ENCODE assay signal across 8 mouse cellular contexts in genomic region chr1:52799056-52799726, GRCm38 (mm10). TPM values are rescaled to one million over a fixed set of nuclear protein-coding genes. Genes with fewer than 3 reads are reported as not detected.
DNase-seq lines count a peak whose midpoint lies in the region; ATAC-seq and TF ChIP-seq lines count a peak whose summit lies in the region.

No protein-coding gene starts in this region.

- no peak overlapping the region for H3K4me3 ChIP-seq in cerebellum, adult 2 months (replicated peaks; ENCODE audit: insufficient read depth, low read depth, low read length)
- no peak overlapping the region for H3K4me3 ChIP-seq in midbrain, embryonic 14.5 days (replicated peaks; ENCODE audit: low read depth, low read length)
- H3K4me3 ChIP-seq in midbrain, postnatal 0 days (ENCODE audit: low read depth, low read length) = no peak overlapping the region
- peak overlapping the region; percentile 11; the same call in 1 of the 2 replicates for H3K4me3 ChIP-seq in heart, postnatal 0 days (ENCODE audit: low read depth, low read length)
- no peak overlapping the region for H3K4me3 ChIP-seq in stomach, embryonic 14.5 days (ENCODE audit: low read depth, low read length)
- no peak overlapping the region for H3K4me3 ChIP-seq in forebrain, embryonic 16.5 days (replicated peaks; ENCODE audit: low read length)

- ATAC-seq in midbrain, embryonic 14.5 days (ENCODE audit: low FRiP score, low TSS enrichment) = no peak
- no peak for ATAC-seq in midbrain, postnatal 0 days (ENCODE audit: low FRiP score)
- peak; percentile 61 for ATAC-seq in heart, postnatal 0 days (ENCODE audit: insufficient read depth, low read depth)
- ATAC-seq in stomach, embryonic 14.5 days (ENCODE audit: insufficient number of reproducible peaks, insufficient read depth, low FRiP score, low read depth) = no peak
- no peak for ATAC-seq in forebrain, embryonic 16.5 days

- TF ChIP-seq EP300 in heart, postnatal 0 days (IDR thresholded peaks at IDR 0.05; ENCODE audit: low read depth) = no peak

- 60% methylated on average over 10 of the region's 10 CpGs for WGBS in cerebellum, adult 2 months
- 79% methylated on average over 10 of the region's 10 CpGs for WGBS in midbrain, embryonic 14.5 days
- WGBS in midbrain, postnatal 0 days = 70% methylated on average over 10 of the region's 10 CpGs
- WGBS in heart, postnatal 0 days = 33% methylated on average over 10 of the region's 10 CpGs
- WGBS in stomach, embryonic 14.5 days = 36% methylated on average over 10 of the region's 10 CpGs
- WGBS in forebrain, embryonic 16.5 days = 74% methylated on average over 10 of the region's 10 CpGs

- DNase-seq in cerebellum, adult 2 months = peak; percentile 40 to 47
- DNase-seq in cerebellum, adult 9-11 months = no peak
- peak; percentile 1 for DNase-seq in midbrain, embryonic 14.5 days
- no peak for DNase-seq in midbrain, postnatal 0 days (ENCODE audit: low spot score)
- peak; percentile 48 for DNase-seq in heart, postnatal 0 days (ENCODE audit: low spot score)
- peak; percentile 22 for DNase-seq in lung, postnatal 10 days

- H3K4me1 ChIP-seq in cerebellum, adult 2 months (ENCODE audit: control insufficient read depth, insufficient read depth, low read length) = peaks cover 13% of the 10 kb centered on the region
- no peaks in the 10 kb centered on the region for H3K4me1 ChIP-seq in midbrain, embryonic 14.5 days (ENCODE audit: control insufficient read depth, insufficient read depth, low read length)
- H3K4me1 ChIP-seq in midbrain, postnatal 0 days (ENCODE audit: insufficient read depth, low read length) = no peaks in the 10 kb centered on the region
- peaks cover 18% of the 10 kb centered on the region for H3K4me1 ChIP-seq in heart, postnatal 0 days (ENCODE audit: control insufficient read depth, insufficient read depth)
- peaks cover 6% of the 10 kb centered on the region; the same call in 1 of the 2 replicates for H3K4me1 ChIP-seq in stomach, embryonic 14.5 days (ENCODE audit: control insufficient read depth, insufficient read depth, low read length)
- peaks cover 5% of the 10 kb centered on the region for H3K4me1 ChIP-seq in forebrain, embryonic 16.5 days (replicated peaks; ENCODE audit: control insufficient read depth, insufficient read depth, low read length)

- no peaks in the 10 kb centered on the region for H3K27me3 ChIP-seq in cerebellum, adult 2 months (ENCODE audit: control insufficient read depth, insufficient read depth, low read length)
- no peaks in the 10 kb centered on the region for H3K27me3 ChIP-seq in midbrain, embryonic 14.5 days (ENCODE audit: control insufficient read depth, insufficient read depth, low read length)
- no peaks in the 10 kb centered on the region for H3K27me3 ChIP-seq in midbrain, postnatal 0 days (ENCODE audit: insufficient read depth, low read length)
- H3K27me3 ChIP-seq in heart, postnatal 0 days (ENCODE audit: control insufficient read depth, insufficient read depth, low read length) = no peaks in the 10 kb centered on the region
- no peaks in the 10 kb centered on the region for H3K27me3 ChIP-seq in stomach, embryonic 14.5 days (ENCODE audit: control insufficient read depth, insufficient read depth, low read length)
- no peaks in the 10 kb centered on the region for H3K27me3 ChIP-seq in forebrain, embryonic 16.5 days (replicated peaks; ENCODE audit: control insufficient read depth, insufficient read depth, low read length)

- no peak overlapping the region for H3K9ac ChIP-seq in midbrain, embryonic 14.5 days (replicated peaks; ENCODE audit: low read length)
- H3K9ac ChIP-seq in midbrain, postnatal 0 days (replicated peaks; ENCODE audit: low read length, poor library complexity, severe bottlenecking) = no peak overlapping the region
- H3K9ac ChIP-seq in heart, postnatal 0 days (replicated peaks; ENCODE audit: low read depth, low read length) = no peak overlapping the region
- H3K9ac ChIP-seq in stomach, embryonic 14.5 days (replicated peaks; ENCODE audit: low read depth, low read length) = no peak overlapping the region
- no peak overlapping the region for H3K9ac ChIP-seq in forebrain, embryonic 16.5 days (replicated peaks; ENCODE audit: low read depth, low read length)

- H3K36me3 ChIP-seq in midbrain, embryonic 14.5 days (ENCODE audit: control insufficient read depth, insufficient read depth, low read length) = peaks cover 7% of the 10 kb centered on the region; the same call in 1 of the 2 replicates
- H3K36me3 ChIP-seq in midbrain, postnatal 0 days (ENCODE audit: insufficient read depth, low read length) = peaks cover 13% of the 10 kb centered on the region; the same call in 1 of the 2 replicates
- H3K36me3 ChIP-seq in heart, postnatal 0 days (replicated peaks; ENCODE audit: control insufficient read depth, insufficient read depth, low read length) = peaks cover 8% of the 10 kb centered on the region
- H3K36me3 ChIP-seq in stomach, embryonic 14.5 days (ENCODE audit: control insufficient read depth, insufficient read depth, low read length) = no peaks in the 10 kb centered on the region; the same call in 1 of the 2 replicates
- no peaks in the 10 kb centered on the region for H3K36me3 ChIP-seq in forebrain, embryonic 16.5 days (ENCODE audit: control insufficient read depth, insufficient read depth)

- TF ChIP-seq CTCF in cerebellum, adult 2 months (IDR thresholded peaks at IDR 0.05; ENCODE audit: borderline replicate concordance, insufficient read depth, low read depth, low read length) = no peak
- TF ChIP-seq CTCF in midbrain, postnatal 0 days (IDR thresholded peaks at IDR 0.05) = no peak
- TF ChIP-seq CTCF in heart, postnatal 0 days (IDR thresholded peaks at IDR 0.05; ENCODE audit: low read depth) = no peak

- no peak for TF ChIP-seq POLR2A in cerebellum, adult 2 months (IDR thresholded peaks at IDR 0.05; ENCODE audit: borderline replicate concordance, insufficient read depth, low read length)

- no peaks in the 10 kb centered on the region for H3K9me3 ChIP-seq in midbrain, embryonic 14.5 days (ENCODE audit: control insufficient read depth, low read length)
- no peaks in the 10 kb centered on the region for H3K9me3 ChIP-seq in midbrain, postnatal 0 days (ENCODE audit: low read length)
- no peaks in the 10 kb centered on the region for H3K9me3 ChIP-seq in heart, postnatal 0 days (replicated peaks; ENCODE audit: control insufficient read depth, low read length)
- H3K9me3 ChIP-seq in stomach, embryonic 14.5 days (ENCODE audit: control insufficient read depth, low read depth, low read length) = no peaks in the 10 kb centered on the region
- H3K9me3 ChIP-seq in forebrain, embryonic 16.5 days (ENCODE audit: control insufficient read depth, low read length) = no peaks in the 10 kb centered on the region

- H3K4me2 ChIP-seq in midbrain, embryonic 14.5 days (ENCODE audit: low read length) = no peak overlapping the region
- H3K4me2 ChIP-seq in midbrain, postnatal 0 days (ENCODE audit: low read depth, low read length, poor library complexity, severe bottlenecking) = no peak overlapping the region
- peak overlapping the region; percentile 53 for H3K4me2 ChIP-seq in heart, postnatal 0 days (ENCODE audit: low read depth, low read length)
- H3K4me2 ChIP-seq in stomach, embryonic 14.5 days (replicated peaks; ENCODE audit: low read depth, low read length) = no peak overlapping the region
- no peak overlapping the region for H3K4me2 ChIP-seq in forebrain, embryonic 16.5 days (ENCODE audit: low read length)

- no peak overlapping the region for H3K27ac ChIP-seq in cerebellum, adult 2 months (ENCODE audit: insufficient read depth, low read length)
- no peak overlapping the region for H3K27ac ChIP-seq in midbrain, embryonic 14.5 days (replicated peaks; ENCODE audit: low read depth, low read length)
- H3K27ac ChIP-seq in midbrain, postnatal 0 days (ENCODE audit: low read depth, low read length) = no peak overlapping the region
- H3K27ac ChIP-seq in heart, postnatal 0 days (ENCODE audit: low read depth) = peak overlapping the region; percentile 71
- peak overlapping the region; percentile 44 for H3K27ac ChIP-seq in stomach, embryonic 14.5 days (ENCODE audit: low read length)
- no peak overlapping the region for H3K27ac ChIP-seq in forebrain, embryonic 16.5 days (ENCODE audit: low read length)

RNA-seq across cellular contexts. Expression of gene Inpp1, which starts 18.3 kb away (rescaled TPM):
- polyA plus RNA-seq in cerebellum, adult 2 months (2012; rRNA removed) = 43.9 and 51.8 TPM in 2 replicates
- 22.6 and 28.2 TPM in 2 replicates for polyA plus RNA-seq in midbrain, embryonic 14.5 days (2014; fragmentation: Nextera tagmentation; extraction: Ambion mirVana)
- 43.0 and 49.8 TPM in 2 replicates for total RNA-seq in midbrain, postnatal 0 days (2014; rRNA removed)
- polyA plus RNA-seq in midbrain, postnatal 0 days (2015; fragmentation: Nextera tagmentation; extraction: Ambion mirVana) = 45.8 and 46.8 TPM in 2 replicates
- 17.1 and 17.7 TPM in 2 replicates for total RNA-seq in heart, postnatal 0 days (2014; rRNA removed; ENCODE audit: low replicate concordance)
- polyA plus RNA-seq in heart, postnatal 0 days (2015; fragmentation: Nextera tagmentation; extraction: Ambion mirVana) = 17.1 and 17.8 TPM in 2 replicates
- polyA plus RNA-seq in stomach, embryonic 14.5 days (2014; fragmentation: Nextera tagmentation; extraction: Ambion mirVana) = 12.8 and 15.6 TPM in 2 replicates
- 25.9 and 32.1 TPM in 2 replicates for polyA plus RNA-seq in forebrain, embryonic 16.5 days (2015; fragmentation: Nextera tagmentation; extraction: Ambion mirVana)

RNA-seq across cellular contexts. Expression of gene Hibch, which starts 45.5 kb away (rescaled TPM):
- 23.4 and 27.9 TPM in 2 replicates for polyA plus RNA-seq in cerebellum, adult 2 months (2012; rRNA removed)
- polyA plus RNA-seq in midbrain, embryonic 14.5 days (2014; fragmentation: Nextera tagmentation; extraction: Ambion mirVana) = 30.5 and 31.9 TPM in 2 replicates
- total RNA-seq in midbrain, postnatal 0 days (2014; rRNA removed) = 13.5 and 23.1 TPM in 2 replicates
- polyA plus RNA-seq in midbrain, postnatal 0 days (2015; fragmentation: Nextera tagmentation; extraction: Ambion mirVana) = 20.2 and 20.9 TPM in 2 replicates
- 56.1 and 66.5 TPM in 2 replicates for total RNA-seq in heart, postnatal 0 days (2014; rRNA removed; ENCODE audit: low replicate concordance)
- 55.3 and 58.5 TPM in 2 replicates for polyA plus RNA-seq in heart, postnatal 0 days (2015; fragmentation: Nextera tagmentation; extraction: Ambion mirVana)
- 22.7 and 24.1 TPM in 2 replicates for polyA plus RNA-seq in stomach, embryonic 14.5 days (2014; fragmentation: Nextera tagmentation; extraction: Ambion mirVana)
- 24.3 and 25.6 TPM in 2 replicates for polyA plus RNA-seq in forebrain, embryonic 16.5 days (2015; fragmentation: Nextera tagmentation; extraction: Ambion mirVana)

Comparison
In these comparisons a context has a peak if more than half of its experiments do, and no peak if none do; other contexts are left out.
1. DNase-seq: peak in cerebellum, adult 2 months (2 of 2), midbrain, embryonic 14.5 days (single experiment), heart, postnatal 0 days (single experiment) and lung, postnatal 10 days (single experiment); none in cerebellum, adult 9-11 months (single experiment) and midbrain, postnatal 0 days (single experiment).
2. H3K27ac ChIP-seq: peak in heart, postnatal 0 days (single experiment) and stomach, embryonic 14.5 days (single experiment); none in cerebellum, adult 2 months (single experiment), midbrain, embryonic 14.5 days (single experiment), midbrain, postnatal 0 days (single experiment) and forebrain, embryonic 16.5 days (single experiment).